Mouse (Mus musculus): Measurements from ENCODE around the gene Stxbp2.

DNA sequence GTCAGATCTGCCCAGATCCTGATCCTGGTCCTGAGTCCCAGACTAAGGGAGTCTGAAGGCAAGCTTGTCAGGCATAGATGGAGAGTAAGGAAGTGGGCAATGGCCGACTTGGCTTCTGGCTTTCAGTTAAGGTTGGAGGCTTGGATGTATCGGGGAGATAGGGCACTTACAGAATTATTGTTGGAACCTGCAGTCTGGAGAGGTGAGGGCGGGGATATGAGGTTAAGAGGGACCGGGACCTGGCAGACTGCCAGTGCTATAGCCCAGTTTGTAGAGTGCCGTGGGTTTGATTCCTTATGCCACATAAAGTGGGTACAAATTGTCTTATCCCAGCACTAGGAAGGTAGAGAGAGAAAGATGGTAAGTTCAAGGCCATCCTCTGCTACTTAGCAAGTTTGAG, 48.9 kb downstream of the Stxbp2 start:
- TF ChIP-seq EP300 (IDR thresholded peaks at IDR 0.05; ENCODE audit: low read depth) (no peak), CTCF (IDR thresholded peaks at IDR 0.05; ENCODE audit: low read depth) (no peak)

All from liver, postnatal 0 days (tissue).